In genomic region chr10:21102689-21103088, GRCm38 (mm10) we compare ENCODE assay signal across 15 mouse cellular contexts.
"Had no signal": no experiment of that assay in that cellular context is flagged by ENCODE, and none has a peak within 500 bp of the region (broad histone marks: within the 10 kb centered on the region; RNA-seq: fewer than 3 reads in every experiment).

No protein-coding gene starts in this region.

- H3K4me3 ChIP-seq: limb, embryonic 12.5 days; limb, embryonic 15.5 days had no signal

- H3K4me2 ChIP-seq: limb, embryonic 12.5 days; limb, embryonic 15.5 days; liver, embryonic 11.5 days; lung, embryonic 14.5 days had no signal

- H3K27ac ChIP-seq: limb, embryonic 12.5 days; limb, embryonic 15.5 days; liver, embryonic 14.5 days; macrophage had no signal

- ATAC-seq: liver, postnatal 0 days; lung, postnatal 0 days had no signal

- H3K9ac ChIP-seq: limb, embryonic 12.5 days; limb, embryonic 15.5 days; liver, embryonic 14.5 days; liver, postnatal 0 days; lung, embryonic 14.5 days had no signal

- H3K27me3 ChIP-seq: limb, embryonic 12.5 days; limb, embryonic 15.5 days had no signal

- H3K9me3 ChIP-seq: limb, embryonic 15.5 days had no signal

- H3K4me1 ChIP-seq: limb, embryonic 15.5 days had no signal

- DNase-seq: kidney, adult 18-20 months; kidney, adult 9 months; kidney, postnatal 14 days; kidney, postnatal 4 days; left cerebral cortex, postnatal 4 days; liver, postnatal 0 days; lung, embryonic 14.5 days; midbrain, embryonic 14.5 days; thymus, postnatal 36 days had no signal

- H3K36me3 ChIP-seq: limb, embryonic 12.5 days; limb, embryonic 15.5 days had no signal
